Mouse (Mus musculus) thymus, adult 2 months (tissue): ENCODE results near the gene Pld4. TPM values are rescaled to one million over a fixed set of nuclear protein-coding genes. Genes with fewer than 3 reads are reported as not detected.

Experiments
- DNase-seq: peaks from one replicate; pipeline ENCODE4 v3.0.0; 2021
- H3K27ac ChIP-seq: fragments of 200-500 bp; 2 replicates; pipeline ENCODE4 v1.5.1; 2012; ENCODE audit warnings: low read length, control low read depth; ENCODE audit not compliant: control insufficient read depth, insufficient read depth
- H3K27me3 ChIP-seq: fragments of 200-500 bp; 2 replicates; pipeline ENCODE4 v1.6.1; 2012; ENCODE audit warnings: mild to moderate bottlenecking, low read length, moderate library complexity, mixed read lengths; ENCODE audit not compliant: control insufficient read depth, insufficient read depth
- H3K36me3 ChIP-seq: fragments of 200-500 bp; 2 replicates; pipeline ENCODE4 v1.6.1; 2012; ENCODE audit warnings: mild to moderate bottlenecking, low read length, moderate library complexity; ENCODE audit not compliant: control insufficient read depth, insufficient read depth
- H3K4me1 ChIP-seq: fragments of 200-500 bp; replicated peaks from 2 replicates; pipeline ENCODE4 v1.6.1; 2012; ENCODE audit warnings: low read length; ENCODE audit not compliant: control insufficient read depth, insufficient read depth
- H3K4me3 ChIP-seq: fragments of 200-500 bp; 2 replicates; pipeline ENCODE4 v1.5.1; 2012; ENCODE audit warnings: mild to moderate bottlenecking, low read length, control low read depth, moderate library complexity; ENCODE audit not compliant: control insufficient read depth, insufficient read depth
- CTCF ChIP-seq: fragments of 200-500 bp; IDR thresholded peaks from 2 replicates; pipeline ENCODE4 v1.5.1; 2012; ENCODE audit warnings: mild to moderate bottlenecking, control low read depth, low read length, moderate library complexity, borderline replicate concordance; ENCODE audit not compliant: control insufficient read depth, poor library complexity, insufficient read depth; ENCODE audit errors: extremely low read depth
- POLR2A ChIP-seq: fragments of 200-500 bp; IDR thresholded peaks from 2 replicates; pipeline ENCODE4 v1.6.1; 2012; ENCODE audit warnings: mild to moderate bottlenecking, low read length, control low read depth, moderate library complexity; ENCODE audit not compliant: control insufficient read depth, poor library complexity, insufficient read depth; ENCODE audit errors: extremely low read depth
- WGBS: fragments of 180-500 bp; shearing (Covaris S2); methylation state at CpG from one replicate; pipeline ENCODE4 v1.1.7; 2018; 5-methylcytosine and 5-hydroxymethylcytosine counted together
- polyA plus RNA-seq: library from polyadenylated mRNA; depleted of rRNA; stranded (reverse); fragments of >200 nt; gene quantifications from 2 replicates; pipeline ENCODE4 v1.2.3, GENCODE M21; 2012

Pld4 gene
- polyA plus RNA-seq, 1 experiment = 99.8 TPM

- no peak for TF ChIP-seq CTCF
- TF ChIP-seq POLR2A = no peak
- DNase-seq = no peak
- no peaks in the 10 kb centered on the region for H3K27me3 ChIP-seq
- no peaks in the 10 kb centered on the region for H3K4me1 ChIP-seq
- H3K27ac ChIP-seq = no peak overlapping the region
- no peak overlapping the region for H3K4me3 ChIP-seq
- 94% methylated on average over 14 of the region's 14 CpGs for WGBS
- no peaks in the 10 kb centered on the region for H3K36me3 ChIP-seq
Measured at GRCm38 (mm10) chr12:112730808-112731207, 29.6 kb upstream of the Pld4 start.

GRCm38 (mm10) chr12:112732591-112732990 lies 27.9 kb upstream of the Pld4 start:
- no peaks in the 10 kb centered on the region for H3K27me3 ChIP-seq
- no peaks in the 10 kb centered on the region for H3K36me3 ChIP-seq
- TF ChIP-seq POLR2A (no peak), CTCF (no peak)
- H3K4me1 ChIP-seq = no peaks in the 10 kb centered on the region
- DNase-seq = no peak
- H3K4me3 ChIP-seq = no peak overlapping the region
- no peak overlapping the region for H3K27ac ChIP-seq
- WGBS = 97% methylated on average over 10 of the region's 10 CpGs

GRCm38 (mm10) chr12:112734108-112734820 lies 26.2 kb upstream of the Pld4 start:
- Histone ChIP-seq H3K4me1 (no peaks in the 10 kb centered on the region), H3K27ac (no peak overlapping the region), H3K36me3 (no peaks in the 10 kb centered on the region), H3K27me3 (no peaks in the 10 kb centered on the region), H3K4me3 (no peak overlapping the region)
- 84% methylated on average over 2 of the region's 2 CpGs for WGBS
- TF ChIP-seq CTCF (no peak), POLR2A (no peak)
- DNase-seq = no peak

DNA sequence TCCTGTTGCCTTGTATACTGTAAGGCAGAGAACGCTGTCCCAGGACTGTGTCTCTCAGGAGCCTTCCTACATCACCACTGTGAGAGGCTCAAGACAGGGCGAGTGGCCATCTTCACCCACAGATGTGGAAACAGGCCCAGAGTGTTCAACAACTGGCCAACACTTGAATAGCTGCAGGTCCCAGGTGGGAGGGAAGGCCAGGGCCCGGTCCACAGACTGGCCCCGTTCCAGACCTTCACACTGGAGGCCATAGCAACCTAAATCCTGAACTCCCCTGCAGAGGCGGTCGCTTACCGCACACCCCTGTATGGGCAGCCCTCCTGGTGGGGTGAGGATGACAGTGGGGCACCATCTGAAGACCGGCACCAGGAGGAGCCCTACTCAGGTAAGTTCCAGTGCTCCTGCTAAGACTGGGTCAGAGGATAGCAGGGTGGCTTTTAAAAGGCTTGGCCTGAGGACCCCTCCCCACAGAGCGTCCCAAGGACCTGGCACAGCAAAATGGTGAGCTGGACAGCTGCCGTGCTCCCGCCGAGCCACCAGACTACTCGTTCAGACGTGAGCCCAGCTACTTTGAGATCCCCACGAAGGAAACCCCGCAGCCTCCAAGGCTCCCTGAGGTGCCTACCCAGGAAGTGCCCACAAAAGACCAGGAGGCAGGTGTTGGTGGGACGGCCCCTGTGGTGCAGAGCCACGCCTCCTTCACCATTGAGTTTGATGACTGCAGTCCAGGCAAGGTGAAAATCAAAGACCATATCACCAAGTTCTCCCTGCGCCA lies 25.4 kb upstream of the Pld4 start:
- no peak for DNase-seq
- Histone ChIP-seq H3K36me3 (no peaks in the 10 kb centered on the region), H3K4me3 (no peak overlapping the region), H3K27me3 (no peaks in the 10 kb centered on the region), H3K27ac (no peak overlapping the region), H3K4me1 (no peaks in the 10 kb centered on the region)
- TF ChIP-seq POLR2A = no peak
- no peak for TF ChIP-seq CTCF
- 75% methylated on average over 19 of the region's 19 CpGs for WGBS

- no peak for DNase-seq
- no peak overlapping the region for H3K4me3 ChIP-seq
Measured at GRCm38 (mm10) chr12:112735896-112736635, 24.4 kb upstream of the Pld4 start.

GRCm38 (mm10) chr12:112736636-112736925 lies 23.9 kb upstream of the Pld4 start:
- Histone ChIP-seq H3K36me3 (no peaks in the 10 kb centered on the region), H3K4me3 (no peak overlapping the region), H3K4me1 (no peaks in the 10 kb centered on the region), H3K27ac (no peak overlapping the region), H3K27me3 (no peaks in the 10 kb centered on the region)
- TF ChIP-seq POLR2A (no peak), CTCF (no peak)
- WGBS = 96% methylated on average over 10 of the region's 10 CpGs
- no peak for DNase-seq

More at GRCm38 (mm10) chr12:112735896-112736635, 24.4 kb upstream of the Pld4 start:
- no peaks in the 10 kb centered on the region for H3K4me1 ChIP-seq
- no peaks in the 10 kb centered on the region for H3K27me3 ChIP-seq
- TF ChIP-seq CTCF (no peak), POLR2A (no peak)
- WGBS = 95% methylated on average over 29 of the region's 29 CpGs
- H3K27ac ChIP-seq = no peak overlapping the region
- no peaks in the 10 kb centered on the region for H3K36me3 ChIP-seq
